Mouse (Mus musculus) liver, embryonic 14.5 days (tissue): ENCODE results near the gene Mmp2.

ENCODE experiments used
- CTCF ChIP-seq: IDR thresholded peaks from 2 replicates; pipeline ENCODE4 v1.5.1; 2016; ENCODE audit warnings: antibody characterized with exemption, low read depth, control low read depth
- EP300 ChIP-seq: IDR thresholded peaks from 2 replicates; pipeline ENCODE4 v1.6.1; 2016; ENCODE audit warnings: antibody characterized with exemption, low read depth

GRCm38 (mm10) chr8:92899590-92899989, 72.5 kb downstream of the Mmp2 start:
- TF ChIP-seq CTCF (no peak), EP300 (no peak)
